Mouse (Mus musculus) lung, embryonic 14.5 days (tissue): ENCODE data around the gene Inhba. TPM values are rescaled to one million over a fixed set of nuclear protein-coding genes. Genes with fewer than 3 reads are reported as not detected.

Experiments
- ATAC-seq: fragments of 200-750 bp; cut with Nextera tagmentation; 2 replicates; pipeline ENCODE4 v1.8.0; 2017; ENCODE audit warnings: mild to moderate bottlenecking, moderate TSS enrichment, moderate library complexity; ENCODE audit not compliant: insufficient read depth
- DNase-seq: peaks from one replicate; pipeline ENCODE4 v3.0.0-alpha.2; 2015
- H3K27ac ChIP-seq: fragments of 300-500 bp; sonication (generic); 2 replicates; pipeline ENCODE4 v1.5.1; 2014; ENCODE audit warnings: low read depth, mild to moderate bottlenecking, moderate library complexity
- H3K27me3 ChIP-seq: fragments of 300-500 bp; sonication (generic); 2 replicates; pipeline ENCODE4 v1.6.1; 2014; ENCODE audit warnings: low read length, control low read depth; ENCODE audit not compliant: insufficient read depth
- H3K36me3 ChIP-seq: fragments of 300-500 bp; sonication (generic); 2 replicates; pipeline ENCODE4 v1.6.1; 2014; ENCODE audit warnings: control low read depth; ENCODE audit not compliant: insufficient read depth
- H3K4me1 ChIP-seq: fragments of 300-500 bp; sonication (generic); 2 replicates; pipeline ENCODE4 v1.6.1; 2014; ENCODE audit warnings: antibody characterized with exemption, control low read depth; ENCODE audit not compliant: insufficient read depth
- H3K4me2 ChIP-seq: fragments of 300-500 bp; sonication (generic); 2 replicates; pipeline ENCODE4 v1.6.1; 2014; ENCODE audit warnings: mild to moderate bottlenecking
- H3K4me3 ChIP-seq: fragments of 300-500 bp; sonication (generic); 2 replicates; pipeline ENCODE4 v1.5.1; 2014; ENCODE audit warnings: low read depth, low read length
- H3K9ac ChIP-seq: fragments of 300-500 bp; sonication (generic); 2 replicates; pipeline ENCODE4 v1.6.1; 2014
- H3K9me3 ChIP-seq: fragments of 300-500 bp; sonication (generic); 2 replicates; pipeline ENCODE4 v1.6.1; 2016; ENCODE audit warnings: low read depth, low read length, control low read depth
- CTCF ChIP-seq: IDR thresholded peaks from 2 replicates; pipeline ENCODE4 v1.5.1; 2016; ENCODE audit warnings: antibody characterized with exemption, low read depth
- WGBS: fragments of 180-500 bp; shearing (Covaris S2); extraction: QIAGEN DNeasy Blood & Tissue Kit; methylation state at CpG from one replicate; pipeline ENCODE4 v1.1.7; 2014; 5-methylcytosine and 5-hydroxymethylcytosine counted together
- polyA plus RNA-seq: library from polyadenylated mRNA; unstranded; fragments of >200 nt; fragmentation: Nextera tagmentation; extraction: Ambion mirVana; gene quantifications from 2 replicates; pipeline ENCODE4 v1.2.1, GENCODE M21; 2014

Inhba gene
- polyA plus RNA-seq, 1 experiment from 2014 or later = 3.1 TPM

DNA sequence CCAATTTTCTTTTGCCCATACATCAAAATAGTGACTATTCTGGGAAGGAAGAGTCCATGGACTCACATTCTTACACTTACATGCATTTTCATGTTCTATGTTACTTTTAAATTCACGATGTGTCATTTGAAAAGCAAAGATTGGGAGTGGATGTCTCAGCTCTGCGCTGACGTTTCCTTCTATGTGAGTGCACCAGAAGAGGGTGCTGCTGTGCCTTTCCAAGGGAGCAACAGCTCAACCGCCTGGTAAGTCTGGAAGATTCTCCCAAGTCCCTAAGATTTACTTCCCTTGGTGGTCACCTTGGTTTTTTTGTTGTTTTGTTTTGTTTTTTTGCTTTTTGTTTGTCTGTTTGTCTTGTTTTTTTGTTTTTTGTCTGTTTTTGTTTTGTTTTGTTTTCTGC, 6.1 kb upstream of the Inhba start:
- Histone ChIP-seq H3K9me3 (no peaks in the 10 kb centered on the region), H3K27me3 (no peaks in the 10 kb centered on the region), H3K36me3 (no peaks in the 10 kb centered on the region), H3K4me3 (no peak overlapping the region), H3K9ac (no peak overlapping the region), H3K4me2 (no peak overlapping the region), H3K27ac (no peak overlapping the region), H3K4me1 (no peaks in the 10 kb centered on the region)
- peak; percentile 87 for TF ChIP-seq CTCF
- ATAC-seq (no peak), DNase-seq (peak; percentile 87)
- WGBS = 2% methylated on average over 4 of the region's 4 CpGs

DNA sequence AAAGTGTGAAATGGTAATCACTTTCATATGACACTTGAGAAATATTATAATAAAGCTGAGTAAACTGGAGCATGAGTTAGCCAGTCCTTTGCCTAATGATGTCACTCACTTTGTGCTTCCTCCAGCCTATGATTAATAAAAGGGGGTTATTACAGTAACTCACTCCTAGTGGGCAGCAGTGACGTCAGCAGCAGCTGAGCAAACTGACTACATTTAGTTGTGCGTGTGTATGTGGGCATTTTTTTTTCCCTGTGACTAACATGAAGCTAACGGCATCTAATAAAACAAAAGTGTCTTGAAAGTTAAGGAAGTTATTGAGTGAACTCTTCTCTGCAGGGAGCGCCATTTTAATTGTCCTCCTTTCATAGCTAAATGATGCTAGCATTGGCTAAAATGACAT, 3.9 kb upstream of the Inhba start:
- ATAC-seq (no peak), DNase-seq (no peak)
- Histone ChIP-seq H3K4me3 (no peak overlapping the region), H3K9me3 (no peaks in the 10 kb centered on the region), H3K27me3 (no peaks in the 10 kb centered on the region), H3K4me2 (no peak overlapping the region), H3K27ac (no peak overlapping the region), H3K36me3 (no peaks in the 10 kb centered on the region), H3K9ac (no peak overlapping the region), H3K4me1 (no peaks in the 10 kb centered on the region; the same call in 1 of the 2 replicates)
- TF ChIP-seq CTCF = no peak
- WGBS = 60% methylated on average over 4 of the region's 4 CpGs

DNA sequence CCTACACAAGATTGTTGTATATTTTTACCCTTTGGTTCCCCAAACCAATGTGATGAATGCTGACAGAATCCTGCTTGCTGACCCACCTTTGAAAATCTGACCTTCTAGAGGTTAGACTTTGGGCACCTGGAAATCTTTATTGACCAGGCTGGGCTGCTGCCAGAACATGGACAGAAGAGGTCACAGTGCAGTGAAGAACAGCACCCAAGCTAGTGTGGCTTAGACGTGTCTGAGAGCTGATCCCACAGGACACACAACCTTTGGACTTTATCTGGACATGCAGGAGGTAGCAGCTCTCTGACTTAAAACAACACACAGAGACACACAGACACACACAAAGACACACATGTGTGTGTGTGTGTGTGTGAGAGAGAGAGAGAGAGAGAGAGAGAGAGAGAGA, 3.3 kb upstream of the Inhba start:
- no peak overlapping the region for H3K4me2 ChIP-seq
- no peak for ATAC-seq
- H3K9ac ChIP-seq = no peak overlapping the region
- WGBS = 60% methylated on average over 1 of the region's 1 CpGs
- H3K27me3 ChIP-seq = no peaks in the 10 kb centered on the region
- no peak overlapping the region for H3K27ac ChIP-seq
- H3K9me3 ChIP-seq = no peaks in the 10 kb centered on the region
- no peaks in the 10 kb centered on the region; the same call in 1 of the 2 replicates for H3K4me1 ChIP-seq
- no peak for DNase-seq
- H3K36me3 ChIP-seq = no peaks in the 10 kb centered on the region
- TF ChIP-seq CTCF = no peak
- no peak overlapping the region for H3K4me3 ChIP-seq

DNA sequence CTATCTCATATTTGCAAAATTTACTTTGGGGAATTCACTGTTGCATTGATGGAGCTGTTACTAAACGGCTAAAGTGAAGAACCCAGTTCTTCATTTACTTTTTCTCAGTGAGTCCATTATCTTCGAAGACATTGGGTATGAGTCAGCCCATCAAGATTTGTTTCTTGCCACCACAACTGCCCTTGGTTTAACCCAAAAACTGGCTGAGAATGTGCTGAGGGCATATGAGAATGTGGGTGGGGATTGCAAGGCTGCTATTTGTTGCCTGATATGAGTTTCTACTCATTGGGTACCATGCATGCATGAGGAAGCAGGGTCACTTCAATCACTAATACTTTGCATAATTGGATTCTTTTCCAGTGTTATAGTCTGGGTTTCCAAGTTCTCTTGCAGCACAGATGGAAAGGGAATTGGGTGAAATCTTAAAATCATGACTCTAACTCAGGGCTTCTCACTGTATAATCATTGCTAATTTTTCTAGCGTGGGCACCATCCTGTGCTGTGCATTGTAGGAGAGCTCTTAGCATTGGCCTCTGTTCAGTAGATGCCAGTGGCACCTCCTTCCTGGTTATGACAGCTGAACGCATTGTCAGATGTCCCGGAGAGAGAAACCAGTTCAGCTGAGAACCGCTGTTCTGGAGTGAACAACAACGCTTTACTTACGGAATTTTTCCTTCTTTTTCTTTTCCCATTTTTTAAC, 1.7 kb upstream of the Inhba start:
- 88% methylated on average over 8 of the region's 8 CpGs for WGBS
- no peak for DNase-seq
- no peak overlapping the region for H3K9ac ChIP-seq
- no peaks in the 10 kb centered on the region for H3K36me3 ChIP-seq
- no peak overlapping the region for H3K4me3 ChIP-seq
- no peak for ATAC-seq
- no peaks in the 10 kb centered on the region for H3K9me3 ChIP-seq
- no peak for TF ChIP-seq CTCF
- no peak overlapping the region for H3K27ac ChIP-seq
- no peaks in the 10 kb centered on the region for H3K27me3 ChIP-seq
- H3K4me2 ChIP-seq = no peak overlapping the region
- H3K4me1 ChIP-seq = no peaks in the 10 kb centered on the region; the same call in 1 of the 2 replicates

DNA sequence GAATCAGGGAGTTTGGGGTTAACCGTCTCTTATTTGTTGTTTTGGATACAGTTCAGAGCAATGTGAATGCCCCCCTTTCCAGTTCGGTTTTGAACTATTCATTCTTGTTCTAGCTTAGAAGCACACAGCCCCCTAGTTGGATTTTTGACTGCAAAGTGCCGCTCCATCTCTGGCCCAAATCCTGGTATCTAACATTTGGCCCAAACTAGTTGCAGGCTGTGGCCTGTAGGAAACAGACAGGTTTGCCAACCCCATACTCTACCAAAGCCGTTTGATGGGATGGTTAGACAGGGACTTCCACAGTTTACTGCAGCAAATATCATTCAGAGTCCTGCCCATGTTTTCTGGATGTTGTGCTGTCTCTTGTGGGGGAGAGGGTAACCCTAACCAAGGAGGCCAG, 1.1 kb upstream of the Inhba start:
- no peaks in the 10 kb centered on the region; the same call in 1 of the 2 replicates for H3K4me1 ChIP-seq
- DNase-seq (no peak), ATAC-seq (no peak)
- WGBS = 78% methylated on average over 4 of the region's 4 CpGs
- no peaks in the 10 kb centered on the region for H3K27me3 ChIP-seq
- TF ChIP-seq CTCF = no peak
- H3K4me3 ChIP-seq = no peak overlapping the region
- no peak overlapping the region for H3K4me2 ChIP-seq
- no peak overlapping the region for H3K27ac ChIP-seq
- H3K9me3 ChIP-seq = no peaks in the 10 kb centered on the region
- no peaks in the 10 kb centered on the region for H3K36me3 ChIP-seq
- H3K9ac ChIP-seq = no peak overlapping the region

DNA sequence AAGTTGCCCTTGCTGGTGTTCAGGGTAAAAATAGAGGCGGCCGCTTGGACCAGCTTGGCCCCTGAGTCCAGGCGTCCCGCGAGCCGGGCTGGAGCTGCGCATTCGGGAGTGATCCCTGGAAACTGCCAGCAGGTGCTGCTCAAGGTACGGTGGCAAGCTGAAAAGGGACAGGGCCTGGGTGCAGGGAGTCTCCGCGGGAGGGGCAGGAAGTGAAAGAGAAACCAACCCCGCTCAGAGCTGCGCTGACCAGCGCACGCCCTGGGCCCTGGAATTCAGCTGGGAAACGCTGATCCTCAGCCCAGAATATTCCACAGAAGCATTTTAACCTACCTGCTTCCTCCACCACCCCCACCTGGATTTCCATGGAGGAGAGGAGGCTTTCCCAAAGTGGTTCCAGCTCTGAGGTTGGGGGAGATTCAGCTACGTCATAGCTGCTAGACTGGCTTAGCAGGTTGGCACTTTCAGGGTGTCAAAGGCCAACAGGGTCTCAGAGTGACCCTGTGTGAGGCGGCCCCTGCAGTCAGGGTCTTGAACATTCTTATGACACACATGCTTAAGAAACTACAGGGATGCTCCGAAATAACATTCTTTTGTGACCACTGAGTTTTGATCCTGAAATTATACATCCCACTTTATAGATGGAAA, 714 bp downstream of the Inhba start:
- peak overlapping the region; percentile 87 for H3K4me2 ChIP-seq
- H3K9ac ChIP-seq = peak overlapping the region; percentile 60
- WGBS = 7% methylated on average over 19 of the region's 19 CpGs
- peak overlapping the region; percentile 48 for H3K4me3 ChIP-seq
- no peak overlapping the region for H3K27ac ChIP-seq
- peak; percentile 89 for TF ChIP-seq CTCF
- no peaks in the 10 kb centered on the region; the same call in 1 of the 2 replicates for H3K4me1 ChIP-seq
- DNase-seq (peak; percentile 86), ATAC-seq (peak; percentile 93)
- H3K36me3 ChIP-seq = no peaks in the 10 kb centered on the region
- H3K9me3 ChIP-seq = no peaks in the 10 kb centered on the region
- no peaks in the 10 kb centered on the region for H3K27me3 ChIP-seq

DNA sequence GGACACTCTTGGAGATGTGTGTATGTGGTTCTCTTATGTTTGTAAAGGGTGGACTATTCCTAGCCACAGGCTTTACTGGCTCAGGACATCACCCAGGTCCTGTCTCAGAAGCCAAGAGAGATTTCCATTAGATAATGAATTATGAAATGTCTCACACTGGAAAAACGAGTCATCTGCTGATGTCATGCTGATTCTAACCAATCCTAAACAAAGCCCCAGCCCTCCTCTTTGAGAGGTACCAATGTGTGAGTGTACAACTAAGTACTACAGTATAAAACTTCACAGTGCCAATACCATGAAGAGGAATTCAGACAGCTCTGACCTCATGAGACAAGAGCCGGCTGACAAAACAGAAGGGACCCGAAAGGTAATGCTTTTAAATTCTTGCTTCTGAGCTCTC, 2.5 kb downstream of the Inhba start:
- DNase-seq = no peak
- Histone ChIP-seq H3K4me2 (no peak overlapping the region), H3K9me3 (no peaks in the 10 kb centered on the region), H3K4me1 (no peaks in the 10 kb centered on the region; the same call in 1 of the 2 replicates), H3K27me3 (no peaks in the 10 kb centered on the region), H3K4me3 (no peak overlapping the region), H3K36me3 (no peaks in the 10 kb centered on the region), H3K27ac (no peak overlapping the region), H3K9ac (no peak overlapping the region)
- 45% methylated on average over 3 of the region's 3 CpGs for WGBS
- no peak for ATAC-seq
- TF ChIP-seq CTCF = no peak
